Comparison of ENCODE assay signal across 16 mouse cellular contexts in the genomic region with DNA sequence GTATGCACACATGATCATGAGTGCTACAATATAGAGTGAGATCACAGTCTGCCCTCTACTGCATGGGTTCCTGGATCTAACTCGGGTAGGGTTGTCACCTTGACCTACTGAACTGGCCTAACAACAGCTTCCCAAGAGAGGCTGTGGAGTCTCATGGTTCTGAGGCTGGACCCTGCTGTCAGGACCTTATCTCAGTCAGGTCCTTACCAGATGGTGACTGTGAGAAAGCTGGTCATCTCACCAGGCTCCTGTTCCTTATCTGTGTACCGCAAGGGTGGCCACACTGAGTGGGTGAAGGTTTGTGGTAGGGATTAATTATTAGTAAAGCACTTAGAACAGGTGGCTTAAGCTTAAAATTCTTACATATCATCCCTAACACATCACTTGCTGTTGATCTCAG. TPM values are rescaled to one million over a fixed set of nuclear protein-coding genes. Genes with fewer than 3 reads are reported as not detected.
DNase-seq lines count a peak whose midpoint lies in the region; ATAC-seq and TF ChIP-seq lines count a peak whose summit lies in the region.
"Had no signal": no experiment of that assay in that cellular context is flagged by ENCODE, and none has a peak within 500 bp of the region (broad histone marks: within the 10 kb centered on the region; RNA-seq: fewer than 3 reads in every experiment).

No protein-coding gene starts in this region.

- TF ChIP-seq CTCF in stomach, postnatal 0 days (IDR thresholded peaks at IDR 0.05; ENCODE audit: low read depth): no peak

- H3K9me3 ChIP-seq in embryonic facial prominence, embryonic 11.5 days (replicated peaks; ENCODE audit: control insufficient read depth, low read length): no peaks in the 10 kb centered on the region
- no peaks in the 10 kb centered on the region for H3K9me3 ChIP-seq in embryonic facial prominence, embryonic 10.5 days
- no peaks in the 10 kb centered on the region for H3K9me3 ChIP-seq in liver, embryonic 13.5 days (replicated peaks)
- H3K9me3 ChIP-seq in stomach, postnatal 0 days (ENCODE audit: control insufficient read depth, low read length): no peaks in the 10 kb centered on the region
- H3K9me3 ChIP-seq: hindbrain, embryonic 10.5 days; limb, embryonic 12.5 days; midbrain, embryonic 13.5 days had no signal

- no peak for TF ChIP-seq EP300 in stomach, postnatal 0 days (optimal IDR thresholded peaks at IDR 0.05)

- no peaks in the 10 kb centered on the region for H3K4me1 ChIP-seq in embryonic facial prominence, embryonic 11.5 days (ENCODE audit: control insufficient read depth, insufficient read depth, low read length)
- peaks cover 16% of the 10 kb centered on the region; the same call in 1 of the 2 replicates for H3K4me1 ChIP-seq in embryonic facial prominence, embryonic 10.5 days
- peaks cover 97% of the 10 kb centered on the region for H3K4me1 ChIP-seq in liver, embryonic 13.5 days (replicated peaks)
- no peaks in the 10 kb centered on the region for H3K4me1 ChIP-seq in stomach, postnatal 0 days (replicated peaks; ENCODE audit: control insufficient read depth, insufficient read depth)
- H3K4me1 ChIP-seq: forebrain, embryonic 10.5 days; hindbrain, embryonic 10.5 days; midbrain, embryonic 13.5 days had no signal

- no peak for DNase-seq in embryonic facial prominence, embryonic 11.5 days (ENCODE audit: low spot score)
- DNase-seq in embryonic facial prominence, embryonic 10.5 days (ENCODE audit: low spot score): no peak
- DNase-seq in spleen, postnatal 10 days (ENCODE audit: low spot score in 2 of 2): peak; percentile 55 to 67
- DNase-seq in spleen, adult 12 weeks (ENCODE audit: low spot score): no peak
- peak; percentile 83 for DNase-seq in liver, embryonic 13.5 days
- no peak for DNase-seq in stomach, postnatal 0 days (ENCODE audit: low spot score)
- no peak for DNase-seq in layer of hippocampus, adult 9-11 months
- DNase-seq in kidney, adult 9 months: no peak
- DNase-seq: cerebellum, adult 9-11 months; kidney, postnatal 25 days; layer of hippocampus, postnatal 36 days had no signal

- H3K36me3 ChIP-seq in embryonic facial prominence, embryonic 11.5 days (replicated peaks; ENCODE audit: control insufficient read depth, insufficient read depth, low read depth, low read length): no peaks in the 10 kb centered on the region
- no peaks in the 10 kb centered on the region for H3K36me3 ChIP-seq in embryonic facial prominence, embryonic 10.5 days (replicated peaks)
- H3K36me3 ChIP-seq in liver, embryonic 13.5 days: no peaks in the 10 kb centered on the region
- H3K36me3 ChIP-seq in stomach, postnatal 0 days (ENCODE audit: control insufficient read depth, insufficient read depth, low read length): no peaks in the 10 kb centered on the region
- H3K36me3 ChIP-seq: forebrain, embryonic 10.5 days; hindbrain, embryonic 10.5 days; limb, embryonic 12.5 days; midbrain, embryonic 13.5 days had no signal

- WGBS in embryonic facial prominence, embryonic 11.5 days: 90% methylated on average over 2 of the region's 2 CpGs
- 72% methylated on average over 2 of the region's 2 CpGs for WGBS in embryonic facial prominence, embryonic 10.5 days
- WGBS in liver, embryonic 13.5 days (ENCODE audit: insufficient replicate concordance): 13% methylated on average over 2 of the region's 2 CpGs
- 72% methylated on average over 2 of the region's 2 CpGs for WGBS in stomach, postnatal 0 days

- H3K4me2 ChIP-seq in embryonic facial prominence, embryonic 11.5 days (ENCODE audit: low read depth, low read length): no peak overlapping the region
- peak overlapping the region; percentile 56 for H3K4me2 ChIP-seq in liver, embryonic 13.5 days
- H3K4me2 ChIP-seq in stomach, postnatal 0 days (replicated peaks; ENCODE audit: low read depth): no peak overlapping the region
- H3K4me2 ChIP-seq: limb, embryonic 12.5 days; midbrain, embryonic 13.5 days had no signal

- ATAC-seq in embryonic facial prominence, embryonic 11.5 days (replicated peaks; ENCODE audit: insufficient number of reproducible peaks, low FRiP score, low TSS enrichment, low read depth): 0 out of 2 replicates have a peak, but pooled peaks have one; percentile 44
- ATAC-seq in liver, embryonic 13.5 days (ENCODE audit: low read depth): peak; percentile 83
- ATAC-seq in stomach, postnatal 0 days (ENCODE audit: low FRiP score, low TSS enrichment): peak; percentile 34; the same call in 1 of the 2 replicates
- ATAC-seq: inflammation-experienced regulatory T-cells, adult 6 months; midbrain, embryonic 13.5 days had no signal

- no peak overlapping the region for H3K4me3 ChIP-seq in embryonic facial prominence, embryonic 11.5 days (ENCODE audit: low read depth, low read length)
- no peak overlapping the region for H3K4me3 ChIP-seq in embryonic facial prominence, embryonic 10.5 days
- peak overlapping the region; percentile 18; the same call in 1 of the 2 replicates for H3K4me3 ChIP-seq in liver, embryonic 13.5 days (replicated peaks)
- no peak overlapping the region for H3K4me3 ChIP-seq in stomach, postnatal 0 days (ENCODE audit: low read depth, low read length)
- H3K4me3 ChIP-seq: forebrain, embryonic 10.5 days; hindbrain, embryonic 10.5 days; limb, embryonic 12.5 days; midbrain, embryonic 13.5 days had no signal

- no peak overlapping the region for H3K27ac ChIP-seq in embryonic facial prominence, embryonic 11.5 days (replicated peaks; ENCODE audit: low read depth, low read length)
- no peak overlapping the region for H3K27ac ChIP-seq in embryonic facial prominence, embryonic 10.5 days (replicated peaks)
- H3K27ac ChIP-seq in liver, embryonic 13.5 days: peak overlapping the region; percentile 99
- H3K27ac ChIP-seq in stomach, postnatal 0 days (replicated peaks): no peak overlapping the region
- H3K27ac ChIP-seq: forebrain, embryonic 10.5 days; hindbrain, embryonic 10.5 days; limb, embryonic 12.5 days; midbrain, embryonic 13.5 days had no signal

- no peaks in the 10 kb centered on the region for H3K27me3 ChIP-seq in embryonic facial prominence, embryonic 11.5 days (ENCODE audit: control insufficient read depth, insufficient read depth, low read length)
- H3K27me3 ChIP-seq in embryonic facial prominence, embryonic 10.5 days (replicated peaks; ENCODE audit: low read depth, poor library complexity, severe bottlenecking): no peaks in the 10 kb centered on the region
- H3K27me3 ChIP-seq in liver, embryonic 13.5 days: no peaks in the 10 kb centered on the region
- H3K27me3 ChIP-seq in stomach, postnatal 0 days (ENCODE audit: control insufficient read depth, insufficient read depth, low read length): no peaks in the 10 kb centered on the region
- H3K27me3 ChIP-seq: limb, embryonic 12.5 days; midbrain, embryonic 13.5 days had no signal

- no peak overlapping the region for H3K9ac ChIP-seq in embryonic facial prominence, embryonic 11.5 days (replicated peaks; ENCODE audit: low read length)
- H3K9ac ChIP-seq in liver, embryonic 13.5 days: peak overlapping the region; percentile 64
- no peak overlapping the region for H3K9ac ChIP-seq in stomach, postnatal 0 days (ENCODE audit: low read length)
- H3K9ac ChIP-seq: limb, embryonic 12.5 days; midbrain, embryonic 13.5 days had no signal

RNA-seq across cellular contexts. Expression of gene Aff1, which starts 49.8 kb away (rescaled TPM):
- polyA plus RNA-seq in embryonic facial prominence, embryonic 11.5 days (2014; fragmentation: Nextera tagmentation; extraction: Ambion mirVana): 6.1 and 6.9 TPM in 2 replicates
- polyA plus RNA-seq in embryonic facial prominence, embryonic 10.5 days (2016; fragmentation: Nextera tagmentation; extraction: Ambion mirVana): 4.0 and 5.5 TPM in 2 replicates
- 8.0 and 13.7 TPM in 2 replicates for polyA plus RNA-seq in liver, embryonic 13.5 days (2015; fragmentation: Nextera tagmentation; extraction: Ambion mirVana)
- polyA plus RNA-seq in stomach, postnatal 0 days (2015; fragmentation: Nextera tagmentation; extraction: Ambion mirVana): 4.3 and 4.9 TPM in 2 replicates

Comparison
In these comparisons a context has a peak if more than half of its experiments do, and no peak if none do; other contexts are left out.
1. DNase-seq: peak in spleen, postnatal 10 days (2 of 2) and liver, embryonic 13.5 days (single experiment); none in embryonic facial prominence, embryonic 11.5 days (single experiment), embryonic facial prominence, embryonic 10.5 days (single experiment), spleen, adult 12 weeks (single experiment), stomach, postnatal 0 days (single experiment), layer of hippocampus, adult 9-11 months (single experiment) and kidney, adult 9 months (single experiment).
2. Peak in every context shown above with its lines, with median percentiles within 50 percentile points of each other: ATAC-seq.